Mouse (Mus musculus): Measurements from ENCODE around the gene Nhsl2. TPM values are rescaled to one million over a fixed set of nuclear protein-coding genes. Genes with fewer than 3 reads are reported as not detected.
A peak's percentile ranks its signal among the peaks of the same experiment; 100 is the strongest.

Nhsl2 gene
- polyA plus RNA-seq, 1 experiment from 2014 or later = 10.1 TPM

GRCm38 (mm10) chrX:101981450-101981849, 132.3 kb downstream of the Nhsl2 start:
- Histone ChIP-seq H3K4me3 (ENCODE audit: low read depth, low read length) (no peak overlapping the region), H3K4me1 (ENCODE audit: control insufficient read depth, insufficient read depth, low read length) (no peaks in the 10 kb centered on the region), H3K4me2 (no peak overlapping the region), H3K9ac (ENCODE audit: low read length) (no peak overlapping the region), H3K27ac (ENCODE audit: low read depth, low read length) (no peak overlapping the region), H3K36me3 (ENCODE audit: control insufficient read depth, insufficient read depth, low read length) (no peaks in the 10 kb centered on the region), H3K27me3 (ENCODE audit: control insufficient read depth, insufficient read depth, low read length) (peaks cover 18% of the 10 kb centered on the region), H3K9me3 (ENCODE audit: control insufficient read depth, low read length) (no peaks in the 10 kb centered on the region)
- 27% methylated on average over 2 of the region's 2 CpGs for WGBS
- DNase-seq (ENCODE audit: low spot score, missing footprints) = no peak
- no peak for ATAC-seq (ENCODE audit: low FRiP score)

- 68% methylated on average over 6 of the region's 6 CpGs for WGBS
- H3K4me2 ChIP-seq = no peak overlapping the region
- no peak overlapping the region for H3K4me3 ChIP-seq (ENCODE audit: low read depth, low read length)
- H3K9me3 ChIP-seq (ENCODE audit: control insufficient read depth, low read length) = no peaks in the 10 kb centered on the region
- no peak overlapping the region for H3K27ac ChIP-seq (ENCODE audit: low read depth, low read length)
- DNase-seq (ENCODE audit: low spot score, missing footprints) (no peak), ATAC-seq (ENCODE audit: low FRiP score) (no peak)
- no peaks in the 10 kb centered on the region for H3K36me3 ChIP-seq (ENCODE audit: control insufficient read depth, insufficient read depth, low read length)
- peaks cover 18% of the 10 kb centered on the region for H3K27me3 ChIP-seq (ENCODE audit: control insufficient read depth, insufficient read depth, low read length)
- H3K4me1 ChIP-seq (ENCODE audit: control insufficient read depth, insufficient read depth, low read length) = no peaks in the 10 kb centered on the region
- no peak overlapping the region for H3K9ac ChIP-seq (ENCODE audit: low read length)
Observed at GRCm38 (mm10) chrX:101983638-101984037, 134.5 kb downstream of the Nhsl2 start.

- Histone ChIP-seq H3K4me2 (no peak overlapping the region), H3K36me3 (ENCODE audit: control insufficient read depth, insufficient read depth, low read length) (no peaks in the 10 kb centered on the region), H3K27me3 (ENCODE audit: control insufficient read depth, insufficient read depth, low read length) (peaks cover 16% of the 10 kb centered on the region), H3K4me3 (ENCODE audit: low read depth, low read length) (no peak overlapping the region), H3K9ac (ENCODE audit: low read length) (no peak overlapping the region), H3K4me1 (ENCODE audit: control insufficient read depth, insufficient read depth, low read length) (no peaks in the 10 kb centered on the region), H3K27ac (ENCODE audit: low read depth, low read length) (no peak overlapping the region), H3K9me3 (ENCODE audit: control insufficient read depth, low read length) (no peaks in the 10 kb centered on the region)
- DNase-seq (ENCODE audit: low spot score, missing footprints) = peak; percentile 86
- 33% methylated on average over 9 of the region's 9 CpGs for WGBS
- peak; percentile 70 for ATAC-seq (ENCODE audit: low FRiP score)
Observed at GRCm38 (mm10) chrX:101986657-101987367, 137.6 kb downstream of the Nhsl2 start.

- Histone ChIP-seq H3K4me1 (ENCODE audit: control insufficient read depth, insufficient read depth, low read length) (peaks cover 8% of the 10 kb centered on the region; the same call in 1 of the 2 replicates), H3K4me2 (no peak overlapping the region), H3K36me3 (ENCODE audit: control insufficient read depth, insufficient read depth, low read length) (no peaks in the 10 kb centered on the region), H3K27ac (ENCODE audit: low read depth, low read length) (peak overlapping the region; percentile 3; the same call in 1 of the 2 replicates), H3K9ac (ENCODE audit: low read length) (no peak overlapping the region), H3K4me3 (ENCODE audit: low read depth, low read length) (no peak overlapping the region), H3K9me3 (ENCODE audit: control insufficient read depth, low read length) (no peaks in the 10 kb centered on the region), H3K27me3 (ENCODE audit: control insufficient read depth, insufficient read depth, low read length) (peaks cover 10% of the 10 kb centered on the region)
- peak; percentile 91 for DNase-seq (ENCODE audit: low spot score, missing footprints)
- ATAC-seq (ENCODE audit: low FRiP score) = peak; percentile 86
- 37% methylated on average over 12 of the region's 12 CpGs for WGBS
Observed at GRCm38 (mm10) chrX:101993841-101994571, 144.8 kb downstream of the Nhsl2 start.

GRCm38 (mm10) chrX:101996726-101997125, 147.5 kb downstream of the Nhsl2 start:
- ATAC-seq (ENCODE audit: low FRiP score) = no peak
- peaks cover 15% of the 10 kb centered on the region; the same call in 1 of the 2 replicates for H3K27me3 ChIP-seq (ENCODE audit: control insufficient read depth, insufficient read depth, low read length)
- 79% methylated on average over 2 of the region's 2 CpGs for WGBS

GRCm38 (mm10) chrX:102003632-102004315, 154.6 kb downstream of the Nhsl2 start:
- Histone ChIP-seq H3K36me3 (ENCODE audit: control insufficient read depth, insufficient read depth, low read length) (no peaks in the 10 kb centered on the region), H3K4me1 (ENCODE audit: control insufficient read depth, insufficient read depth, low read length) (peaks cover 7% of the 10 kb centered on the region), H3K4me3 (ENCODE audit: low read depth, low read length) (peak overlapping the region; percentile 14), H3K9ac (ENCODE audit: low read length) (no peak overlapping the region), H3K27me3 (ENCODE audit: control insufficient read depth, insufficient read depth, low read length) (peaks cover 37% of the 10 kb centered on the region), H3K27ac (ENCODE audit: low read depth, low read length) (no peak overlapping the region), H3K4me2 (peak overlapping the region; percentile 51), H3K9me3 (ENCODE audit: control insufficient read depth, low read length) (no peaks in the 10 kb centered on the region)
- DNase-seq (ENCODE audit: low spot score, missing footprints) (peak; percentile 87), ATAC-seq (ENCODE audit: low FRiP score) (peak; percentile 75)
- 24% methylated on average over 20 of the region's 20 CpGs for WGBS

More at GRCm38 (mm10) chrX:101996726-101997125, 147.5 kb downstream of the Nhsl2 start:
- Histone ChIP-seq H3K9me3 (ENCODE audit: control insufficient read depth, low read length) (no peaks in the 10 kb centered on the region), H3K9ac (ENCODE audit: low read length) (no peak overlapping the region), H3K4me3 (ENCODE audit: low read depth, low read length) (no peak overlapping the region), H3K4me1 (ENCODE audit: control insufficient read depth, insufficient read depth, low read length) (peaks cover 8% of the 10 kb centered on the region; the same call in 1 of the 2 replicates), H3K27ac (ENCODE audit: low read depth, low read length) (no peak overlapping the region), H3K36me3 (ENCODE audit: control insufficient read depth, insufficient read depth, low read length) (no peaks in the 10 kb centered on the region), H3K4me2 (no peak overlapping the region)
- no peak for DNase-seq (ENCODE audit: low spot score, missing footprints)

GRCm38 (mm10) chrX:102004370-102004769, 155.2 kb downstream of the Nhsl2 start:
- peaks cover 39% of the 10 kb centered on the region for H3K27me3 ChIP-seq (ENCODE audit: control insufficient read depth, insufficient read depth, low read length)
- H3K4me3 ChIP-seq (ENCODE audit: low read depth, low read length) = peak overlapping the region; percentile 15; the same call in 1 of the 2 replicates
- H3K4me2 ChIP-seq = peak overlapping the region; percentile 51
- H3K9ac ChIP-seq (ENCODE audit: low read length) = no peak overlapping the region
- H3K4me1 ChIP-seq (ENCODE audit: control insufficient read depth, insufficient read depth, low read length) = peaks cover 7% of the 10 kb centered on the region
- peak; percentile 28; the same call in 1 of the 2 replicates for ATAC-seq (ENCODE audit: low FRiP score)
- DNase-seq (ENCODE audit: low spot score, missing footprints) = no peak
- no peak overlapping the region for H3K27ac ChIP-seq (ENCODE audit: low read depth, low read length)
- WGBS = 10% methylated on average over 7 of the region's 7 CpGs
- no peaks in the 10 kb centered on the region for H3K36me3 ChIP-seq (ENCODE audit: control insufficient read depth, insufficient read depth, low read length)
- no peaks in the 10 kb centered on the region for H3K9me3 ChIP-seq (ENCODE audit: control insufficient read depth, low read length)

GRCm38 (mm10) chrX:102005141-102005641, 156.0 kb downstream of the Nhsl2 start:
- 11% methylated on average over 7 of the region's 10 CpGs for WGBS
- peak overlapping the region; percentile 15; the same call in 1 of the 2 replicates for H3K4me3 ChIP-seq (ENCODE audit: low read depth, low read length)
- H3K4me2 ChIP-seq = peak overlapping the region; percentile 47
- H3K4me1 ChIP-seq (ENCODE audit: control insufficient read depth, insufficient read depth, low read length) = peaks cover 7% of the 10 kb centered on the region
- H3K9ac ChIP-seq (ENCODE audit: low read length) = peak overlapping the region; percentile 27; the same call in 1 of the 2 replicates
- H3K9me3 ChIP-seq (ENCODE audit: control insufficient read depth, low read length) = no peaks in the 10 kb centered on the region
- no peak overlapping the region for H3K27ac ChIP-seq (ENCODE audit: low read depth, low read length)
- ATAC-seq (ENCODE audit: low FRiP score) (peak; percentile 33; the same call in 1 of the 2 replicates), DNase-seq (ENCODE audit: low spot score, missing footprints) (peak; percentile 86)
- no peaks in the 10 kb centered on the region for H3K36me3 ChIP-seq (ENCODE audit: control insufficient read depth, insufficient read depth, low read length)
- peaks cover 37% of the 10 kb centered on the region for H3K27me3 ChIP-seq (ENCODE audit: control insufficient read depth, insufficient read depth, low read length)

All from midbrain, embryonic 11.5 days (tissue).